Mouse (Mus musculus) thymus, adult 2 months (tissue): ENCODE results near the gene Sltm.

Experiments
- CTCF ChIP-seq: fragments of 200-500 bp; IDR thresholded peaks from 2 replicates; pipeline ENCODE4 v1.5.1; 2012; ENCODE audit warnings: mild to moderate bottlenecking, control low read depth, low read length, moderate library complexity, borderline replicate concordance; ENCODE audit not compliant: control insufficient read depth, poor library complexity, insufficient read depth; ENCODE audit errors: extremely low read depth
- POLR2A ChIP-seq: fragments of 200-500 bp; IDR thresholded peaks from 2 replicates; pipeline ENCODE4 v1.6.1; 2012; ENCODE audit warnings: mild to moderate bottlenecking, low read length, control low read depth, moderate library complexity; ENCODE audit not compliant: control insufficient read depth, poor library complexity, insufficient read depth; ENCODE audit errors: extremely low read depth

DNA sequence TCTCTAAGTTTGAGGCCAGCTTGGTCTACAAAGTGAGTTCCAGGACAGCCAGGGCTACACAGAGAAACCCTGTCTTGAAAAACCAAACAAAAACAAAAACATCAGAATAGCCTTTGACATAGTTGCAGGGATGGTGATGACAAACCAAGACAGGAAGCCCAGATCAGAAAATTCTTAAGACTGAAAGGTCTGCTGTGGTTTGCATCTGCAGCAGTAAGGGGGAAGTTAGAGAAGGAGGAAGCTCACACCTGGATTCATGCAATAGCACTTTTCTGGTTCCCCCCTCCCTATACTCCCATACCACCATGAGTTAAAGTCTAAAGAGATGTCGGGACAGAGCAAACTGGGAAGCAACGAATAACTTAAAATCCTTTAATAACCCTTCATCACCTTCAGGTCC is 36.4 kb upstream of the Sltm start:
- no peak for TF ChIP-seq CTCF
- TF ChIP-seq POLR2A = no peak
